Mouse (Mus musculus) midbrain, embryonic 13.5 days (tissue): ENCODE results near the gene Ugt1a2. TPM values are rescaled to one million over a fixed set of nuclear protein-coding genes. Genes with fewer than 3 reads are reported as not detected.

Source experiments
- ATAC-seq: fragments of 200-750 bp; cut with Nextera tagmentation; 2 replicates; pipeline ENCODE4 v1.8.0; 2017; ENCODE audit warnings: mild to moderate bottlenecking, moderate TSS enrichment, moderate library complexity
- H3K27ac ChIP-seq: fragments of 300-500 bp; sonication (generic); 2 replicates; pipeline ENCODE4 v1.5.1; 2015; ENCODE audit warnings: inconsistent platforms, mild to moderate bottlenecking, moderate library complexity
- H3K27me3 ChIP-seq: fragments of 300-500 bp; sonication (generic); 2 replicates; pipeline ENCODE4 v1.6.1; 2015; ENCODE audit warnings: mild to moderate bottlenecking, inconsistent platforms
- H3K36me3 ChIP-seq: fragments of 300-500 bp; sonication (generic); 2 replicates; pipeline ENCODE4 v1.6.1; 2015; ENCODE audit warnings: mild to moderate bottlenecking, inconsistent platforms
- H3K4me1 ChIP-seq: fragments of 300-500 bp; sonication (generic); replicated peaks from 2 replicates; pipeline ENCODE4 v1.6.1; 2015; ENCODE audit warnings: inconsistent platforms
- H3K4me2 ChIP-seq: fragments of 300-500 bp; sonication (generic); replicated peaks from 2 replicates; pipeline ENCODE4 v1.6.1; 2015; ENCODE audit warnings: moderate library complexity, mild to moderate bottlenecking, inconsistent platforms
- H3K4me3 ChIP-seq: fragments of 300-500 bp; sonication (generic); replicated peaks from 2 replicates; pipeline ENCODE4 v1.5.1; 2015; ENCODE audit warnings: mild to moderate bottlenecking, inconsistent platforms
- H3K9ac ChIP-seq: fragments of 300-500 bp; sonication (generic); replicated peaks from 2 replicates; pipeline ENCODE4 v1.6.1; 2015; ENCODE audit warnings: mild to moderate bottlenecking, inconsistent platforms
- H3K9me3 ChIP-seq: fragments of 300-500 bp; sonication (generic); 2 replicates; pipeline ENCODE4 v1.6.1; 2016; ENCODE audit warnings: mild to moderate bottlenecking, inconsistent platforms
- WGBS: fragments of 180-500 bp; shearing (Covaris S2); methylation state at CpG from one replicate; pipeline ENCODE4 v1.1.7; 2015; 5-methylcytosine and 5-hydroxymethylcytosine counted together
- polyA plus RNA-seq: library from polyadenylated mRNA; unstranded; fragments of >200 nt; fragmentation: Nextera tagmentation; extraction: Ambion mirVana; gene quantifications from 2 replicates; pipeline ENCODE4 v1.2.1, GENCODE M21; 2015

The Ugt1a2 gene
- polyA plus RNA-seq, 1 experiment from 2014 or later, result 0.09 TPM

DNA sequence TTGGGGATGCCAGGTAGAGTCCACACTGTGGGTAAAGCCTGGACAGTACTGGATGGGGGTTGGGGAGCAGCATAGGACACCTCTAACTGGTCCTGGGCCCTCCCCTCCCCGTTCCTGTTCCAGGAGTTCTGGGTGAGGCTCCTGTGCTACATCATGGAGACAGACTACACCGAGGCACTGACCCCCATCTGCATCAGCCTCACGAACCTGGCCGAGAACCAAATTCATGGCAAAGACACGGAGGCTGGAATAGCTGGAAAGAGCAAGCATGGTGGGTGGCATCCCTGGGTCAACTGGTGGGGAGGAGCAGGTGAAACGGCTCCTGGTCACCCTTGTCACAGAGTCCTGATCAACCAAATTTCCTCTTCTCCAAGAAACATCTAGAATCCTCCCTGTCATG lies 38.4 kb downstream of the Ugt1a2 start:
- Histone ChIP-seq H3K4me2 (no peak overlapping the region), H3K27ac (no peak overlapping the region), H3K9me3 (peaks cover 94% of the 10 kb centered on the region), H3K9ac (no peak overlapping the region), H3K4me1 (no peaks in the 10 kb centered on the region), H3K4me3 (no peak overlapping the region), H3K27me3 (no peaks in the 10 kb centered on the region), H3K36me3 (no peaks in the 10 kb centered on the region)
- ATAC-seq, result 0 out of 2 replicates have a peak, but pooled peaks have one; percentile 12
- 77% methylated on average over 6 of the region's 6 CpGs for WGBS

GRCm38 (mm10) chr1:88240072-88240471 lies 39.7 kb downstream of the Ugt1a2 start:
- no peak overlapping the region for H3K27ac ChIP-seq
- peaks cover 94% of the 10 kb centered on the region for H3K9me3 ChIP-seq
- H3K4me2 ChIP-seq, result no peak overlapping the region
- no peaks in the 10 kb centered on the region for H3K36me3 ChIP-seq
- H3K9ac ChIP-seq, result no peak overlapping the region
- no peak overlapping the region for H3K4me3 ChIP-seq
- H3K27me3 ChIP-seq, result no peaks in the 10 kb centered on the region
- no peak for ATAC-seq
- H3K4me1 ChIP-seq, result no peaks in the 10 kb centered on the region
- WGBS, result 72% methylated on average over 5 of the region's 5 CpGs

GRCm38 (mm10) chr1:88240579-88240978 lies 40.2 kb downstream of the Ugt1a2 start:
- H3K4me2 ChIP-seq, result no peak overlapping the region
- H3K27me3 ChIP-seq, result no peaks in the 10 kb centered on the region
- no peaks in the 10 kb centered on the region for H3K36me3 ChIP-seq
- 75% methylated on average over 4 of the region's 4 CpGs for WGBS
- ATAC-seq, result 0 out of 2 replicates have a peak, but pooled peaks have one; percentile 3
- H3K9me3 ChIP-seq, result peaks cover 94% of the 10 kb centered on the region
- no peak overlapping the region for H3K9ac ChIP-seq
- H3K4me1 ChIP-seq, result no peaks in the 10 kb centered on the region
- H3K4me3 ChIP-seq, result no peak overlapping the region
- H3K27ac ChIP-seq, result no peak overlapping the region

GRCm38 (mm10) chr1:88243861-88244260 lies 43.5 kb downstream of the Ugt1a2 start:
- no peak overlapping the region for H3K9ac ChIP-seq
- no peak overlapping the region for H3K4me2 ChIP-seq
- H3K4me1 ChIP-seq, result no peaks in the 10 kb centered on the region
- H3K27me3 ChIP-seq, result no peaks in the 10 kb centered on the region
- H3K4me3 ChIP-seq, result no peak overlapping the region
- peaks cover 96% of the 10 kb centered on the region for H3K9me3 ChIP-seq
- no peak overlapping the region for H3K27ac ChIP-seq
- no peaks in the 10 kb centered on the region for H3K36me3 ChIP-seq
- WGBS, result 68% methylated on average over 5 of the region's 5 CpGs
- ATAC-seq, result no peak

GRCm38 (mm10) chr1:88245881-88246280 lies 45.5 kb downstream of the Ugt1a2 start:
- Histone ChIP-seq H3K4me2 (no peak overlapping the region), H3K9ac (no peak overlapping the region), H3K4me1 (no peaks in the 10 kb centered on the region), H3K27ac (no peak overlapping the region), H3K27me3 (no peaks in the 10 kb centered on the region), H3K4me3 (no peak overlapping the region), H3K36me3 (no peaks in the 10 kb centered on the region), H3K9me3 (peaks cover 96% of the 10 kb centered on the region)
- WGBS, result 79% methylated on average over 6 of the region's 6 CpGs
- ATAC-seq, result no peak

- Histone ChIP-seq H3K9me3 (peaks cover 96% of the 10 kb centered on the region), H3K36me3 (no peaks in the 10 kb centered on the region), H3K4me1 (no peaks in the 10 kb centered on the region), H3K27ac (no peak overlapping the region), H3K27me3 (no peaks in the 10 kb centered on the region), H3K4me3 (no peak overlapping the region), H3K4me2 (no peak overlapping the region), H3K9ac (no peak overlapping the region)
- ATAC-seq, result no peak
- WGBS, result 43% methylated on average over 6 of the region's 6 CpGs
These were observed 46.0 kb downstream of the Ugt1a2 start for GRCm38 (mm10) chr1:88246386-88246785.

DNA sequence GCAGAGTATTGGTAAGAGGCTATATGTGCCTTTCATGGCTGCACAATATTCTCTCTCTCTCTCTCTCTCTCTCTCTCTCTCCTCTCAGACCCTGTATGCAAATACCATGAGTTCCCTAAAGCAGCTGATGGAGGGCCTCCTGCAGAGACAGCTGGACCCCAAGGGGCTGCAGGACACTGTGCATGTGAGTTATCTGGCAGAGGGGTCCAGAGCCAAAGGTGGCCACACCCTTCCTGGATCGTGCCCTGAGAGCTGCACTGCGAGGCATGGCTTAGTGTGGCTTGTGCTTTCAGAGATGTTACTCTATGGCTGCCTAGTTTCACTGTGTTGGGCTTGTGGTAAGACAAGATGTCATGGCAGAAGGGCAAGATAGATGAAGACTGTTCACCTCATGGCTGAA lies 47.3 kb downstream of the Ugt1a2 start:
- H3K4me1 ChIP-seq, result no peaks in the 10 kb centered on the region
- H3K36me3 ChIP-seq, result no peaks in the 10 kb centered on the region
- no peak overlapping the region for H3K4me2 ChIP-seq
- WGBS, result 48% methylated on average over 2 of the region's 2 CpGs
- no peak for ATAC-seq
- H3K9me3 ChIP-seq, result peaks cover 95% of the 10 kb centered on the region
- H3K27ac ChIP-seq, result no peak overlapping the region
- H3K27me3 ChIP-seq, result no peaks in the 10 kb centered on the region
- no peak overlapping the region for H3K4me3 ChIP-seq
- H3K9ac ChIP-seq, result no peak overlapping the region

- ATAC-seq, result no peak
- no peak overlapping the region for H3K4me2 ChIP-seq
- H3K4me3 ChIP-seq, result no peak overlapping the region
- H3K27me3 ChIP-seq, result no peaks in the 10 kb centered on the region
- H3K36me3 ChIP-seq, result no peaks in the 10 kb centered on the region
- no peak overlapping the region for H3K27ac ChIP-seq
- WGBS, result 71% methylated on average over 4 of the region's 4 CpGs
- no peak overlapping the region for H3K9ac ChIP-seq
- no peaks in the 10 kb centered on the region for H3K4me1 ChIP-seq
- H3K9me3 ChIP-seq, result peaks cover 96% of the 10 kb centered on the region
These were observed 48.3 kb downstream of the Ugt1a2 start for GRCm38 (mm10) chr1:88248658-88249057.

GRCm38 (mm10) chr1:88249596-88249995 lies 49.2 kb downstream of the Ugt1a2 start:
- Histone ChIP-seq H3K4me3 (no peak overlapping the region), H3K27ac (no peak overlapping the region), H3K27me3 (no peaks in the 10 kb centered on the region), H3K4me2 (no peak overlapping the region), H3K4me1 (no peaks in the 10 kb centered on the region), H3K9ac (no peak overlapping the region), H3K9me3 (peaks cover 96% of the 10 kb centered on the region), H3K36me3 (no peaks in the 10 kb centered on the region)
- no peak for ATAC-seq
- 76% methylated on average over 7 of the region's 7 CpGs for WGBS

GRCm38 (mm10) chr1:88250023-88250422 lies 49.6 kb downstream of the Ugt1a2 start:
- no peak for ATAC-seq
- peaks cover 96% of the 10 kb centered on the region for H3K9me3 ChIP-seq
- no peaks in the 10 kb centered on the region for H3K36me3 ChIP-seq
- no peak overlapping the region for H3K4me2 ChIP-seq
- WGBS, result 82% methylated on average over 5 of the region's 5 CpGs
- H3K27me3 ChIP-seq, result no peaks in the 10 kb centered on the region
- H3K4me1 ChIP-seq, result no peaks in the 10 kb centered on the region
- no peak overlapping the region for H3K9ac ChIP-seq
- no peak overlapping the region for H3K27ac ChIP-seq
- no peak overlapping the region for H3K4me3 ChIP-seq

GRCm38 (mm10) chr1:88253106-88253505 lies 52.7 kb downstream of the Ugt1a2 start:
- peaks cover 97% of the 10 kb centered on the region for H3K9me3 ChIP-seq
- H3K27ac ChIP-seq, result no peak overlapping the region
- no peaks in the 10 kb centered on the region for H3K36me3 ChIP-seq
- H3K4me1 ChIP-seq, result no peaks in the 10 kb centered on the region
- ATAC-seq, result no peak
- H3K9ac ChIP-seq, result no peak overlapping the region
- no peaks in the 10 kb centered on the region for H3K27me3 ChIP-seq
- H3K4me3 ChIP-seq, result no peak overlapping the region
- 75% methylated on average over 8 of the region's 8 CpGs for whole genome bisulfite sequencing
- no peak overlapping the region for H3K4me2 ChIP-seq

GRCm38 (mm10) chr1:88253540-88253939 lies 53.1 kb downstream of the Ugt1a2 start:
- 73% methylated on average over 6 of the region's 6 CpGs for WGBS
- ATAC-seq, result no peak
- no peak overlapping the region for H3K9ac ChIP-seq
- H3K36me3 ChIP-seq, result no peaks in the 10 kb centered on the region
- peaks cover 96% of the 10 kb centered on the region for H3K9me3 ChIP-seq
- H3K4me2 ChIP-seq, result no peak overlapping the region
- no peaks in the 10 kb centered on the region for H3K27me3 ChIP-seq
- H3K4me3 ChIP-seq, result no peak overlapping the region
- H3K4me1 ChIP-seq, result no peaks in the 10 kb centered on the region
- no peak overlapping the region for H3K27ac ChIP-seq

DNA sequence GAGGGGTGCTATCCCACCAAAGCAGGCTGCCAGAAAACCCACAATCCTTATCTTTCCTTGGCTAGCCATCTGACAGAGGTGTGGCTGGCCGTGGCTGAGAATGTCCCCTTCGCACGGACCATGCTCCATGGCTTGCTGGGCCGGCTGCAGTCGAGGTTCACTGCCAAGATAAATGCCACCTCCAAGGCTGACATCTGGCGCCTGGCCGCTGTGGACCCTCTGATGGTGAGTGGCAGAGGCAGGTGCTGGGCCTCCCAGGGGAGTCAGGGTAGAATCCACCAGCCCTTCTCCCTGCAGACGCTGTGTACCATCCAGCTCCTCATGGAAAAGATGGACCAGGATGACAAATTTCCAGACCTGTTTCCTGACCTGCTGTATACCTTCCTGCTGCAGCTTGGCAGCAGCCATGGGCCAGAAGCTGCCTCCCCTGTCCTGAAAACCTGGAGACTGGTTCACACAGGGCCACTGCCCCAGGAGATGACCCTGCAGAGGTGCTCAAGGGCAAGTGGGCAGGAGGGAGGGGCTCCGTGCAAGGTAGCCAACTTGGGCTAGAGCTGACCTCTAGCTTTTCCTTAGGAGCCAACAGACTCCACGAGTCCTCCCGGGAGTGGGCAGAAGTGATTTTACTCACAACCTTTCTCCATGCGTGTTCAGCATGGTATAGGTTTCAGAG lies 54.5 kb downstream of the Ugt1a2 start:
- no peaks in the 10 kb centered on the region for H3K27me3 ChIP-seq
- H3K4me2 ChIP-seq, result no peak overlapping the region
- H3K27ac ChIP-seq, result no peak overlapping the region
- H3K9me3 ChIP-seq, result peaks cover 87% of the 10 kb centered on the region
- no peak overlapping the region for H3K9ac ChIP-seq
- no peaks in the 10 kb centered on the region for H3K4me1 ChIP-seq
- WGBS, result 88% methylated on average over 12 of the region's 12 CpGs
- no peak overlapping the region for H3K4me3 ChIP-seq
- 0 out of 2 replicates have a peak, but pooled peaks have one; percentile 1 for ATAC-seq
- H3K36me3 ChIP-seq, result peaks cover 9% of the 10 kb centered on the region
